Mouse (Mus musculus) megakaryocyte progenitor cell, adult 5-6 weeks (primary cell): Measurements from ENCODE around the gene Ttc19. TPM values are rescaled to one million over a fixed set of nuclear protein-coding genes. Genes with fewer than 3 reads are reported as not detected.
"Not testable (repeated sequence)": the region's sequence is repeated elsewhere in the genome, so short reads cannot be mapped to it uniquely, and the experiment has no call there.

Experiments
- ATAC-seq: replicated peaks from 2 replicates; pipeline ENCODE4 v1.8.0; 2016; ENCODE audit warnings: mild to moderate bottlenecking, moderate TSS enrichment, inconsistent platforms; ENCODE audit not compliant: poor library complexity
- total RNA-seq, 2 experiments: library from RNA; stranded (forward) in 1 of 2; stranded (reverse) in 1 of 2; fragments of 157-497, 149-512 nt in 1 of 2; fragments of 200-1000 nt in 1 of 2; gene quantifications; 2 replicates each; pipeline versions ENCODE4 v1.2.3 to v1.2.4; 2015 to 2017

The Ttc19 gene
- total RNA-seq, 2 experiments from 2014 or later = 8.5 to 12.2 TPM

- peak; percentile 24 for ATAC-seq
Measured at GRCm38 (mm10) chr11:62281601-62281997, 326 bp downstream of the Ttc19 start.

GRCm38 (mm10) chr11:62284020-62284419, 2.7 kb downstream of the Ttc19 start:
- not testable (repeated sequence) for ATAC-seq

GRCm38 (mm10) chr11:62285020-62285419, 3.7 kb downstream of the Ttc19 start:
- ATAC-seq = no peak

- ATAC-seq = no peak
Measured at GRCm38 (mm10) chr11:62287700-62288099, 6.4 kb downstream of the Ttc19 start.

- no peak for ATAC-seq
Measured at GRCm38 (mm10) chr11:62294121-62294520, 12.8 kb downstream of the Ttc19 start.

GRCm38 (mm10) chr11:62298883-62299282, 17.6 kb downstream of the Ttc19 start:
- ATAC-seq = no peak

GRCm38 (mm10) chr11:62305866-62306265, 24.6 kb downstream of the Ttc19 start:
- ATAC-seq = no peak

- ATAC-seq = no peak
Measured at GRCm38 (mm10) chr11:62309296-62309695, 28.0 kb downstream of the Ttc19 start.

GRCm38 (mm10) chr11:62314984-62315383, 33.7 kb downstream of the Ttc19 start:
- ATAC-seq = no peak

GRCm38 (mm10) chr11:62317746-62318145, 36.5 kb downstream of the Ttc19 start:
- ATAC-seq = no peak

GRCm38 (mm10) chr11:62320097-62320496, 38.8 kb downstream of the Ttc19 start:
- no peak for ATAC-seq

GRCm38 (mm10) chr11:62323659-62324058, 42.4 kb downstream of the Ttc19 start:
- ATAC-seq = no peak

GRCm38 (mm10) chr11:62331141-62331540, 49.9 kb downstream of the Ttc19 start:
- no peak for ATAC-seq

GRCm38 (mm10) chr11:62332228-62332627, 51.0 kb downstream of the Ttc19 start:
- 0 out of 2 replicates have a peak, but pooled peaks have one; percentile 23 for ATAC-seq

GRCm38 (mm10) chr11:62343002-62343401, 61.7 kb downstream of the Ttc19 start:
- ATAC-seq = no peak

- ATAC-seq = no peak
Measured at GRCm38 (mm10) chr11:62351948-62352347, 70.7 kb downstream of the Ttc19 start.

- ATAC-seq = no peak
Measured at GRCm38 (mm10) chr11:62355216-62355615, 73.9 kb downstream of the Ttc19 start.

GRCm38 (mm10) chr11:62366879-62367278, 85.6 kb downstream of the Ttc19 start:
- no peak for ATAC-seq

- no peak for ATAC-seq
Measured at GRCm38 (mm10) chr11:62369924-62370323, 88.7 kb downstream of the Ttc19 start.

- no peak for ATAC-seq
Measured at GRCm38 (mm10) chr11:62371776-62372175, 90.5 kb downstream of the Ttc19 start.

GRCm38 (mm10) chr11:62377202-62377851, 96.1 kb downstream of the Ttc19 start:
- not testable (repeated sequence) for ATAC-seq
